Mouse (Mus musculus): Measurements from ENCODE around the gene Npvf. TPM values are rescaled to one million over a fixed set of nuclear protein-coding genes. Genes with fewer than 3 reads are reported as not detected.

The Npvf gene
- total RNA-seq (2021) = not detected

GRCm38 (mm10) chr6:50654356-50654755 is at the start of gene Npvf:
Npvf (minus strand) TSS chr6:50654439.
- intact Hi-C loops (cut with DNase I) = no loop called here
- DNase-seq (ENCODE audit: low spot score in 2 of 2) = no peak

GRCm38 (mm10) chr6:50689121-50689815 is 35.0 kb upstream of the Npvf start:
- intact Hi-C loops (cut with DNase I) = no loop called here
- DNase-seq (ENCODE audit: low spot score in 2 of 2) = peak; percentile 19 to 30

- DNase-seq (ENCODE audit: low spot score in 2 of 2) = peak in 1 of 2 experiments; percentile 70
- intact Hi-C loops (cut with DNase I) = no loop called here
Measured at GRCm38 (mm10) chr6:50684646-50685415, 30.6 kb upstream of the Npvf start.

GRCm38 (mm10) chr6:50681491-50681890 is 27.3 kb upstream of the Npvf start:
- intact Hi-C loops (cut with DNase I) = no loop called here
- DNase-seq (ENCODE audit: low spot score in 2 of 2) = no peak

- intact Hi-C loops (cut with DNase I) = no loop called here
- no peak for DNase-seq (ENCODE audit: low spot score in 2 of 2)
Measured at GRCm38 (mm10) chr6:50680224-50681215, 26.3 kb upstream of the Npvf start.

- no peak for DNase-seq (ENCODE audit: low spot score in 2 of 2)
Measured at GRCm38 (mm10) chr6:50679486-50679828, 25.2 kb upstream of the Npvf start.

GRCm38 (mm10) chr6:50678826-50679485 is 24.7 kb upstream of the Npvf start:
- intact Hi-C loops (cut with DNase I) = loop anchor here (1.0 to 5.0 kb wide), 3 partner anchors 127 to 488 kb away; no protein-coding TSS in a partner anchor
- peak; percentile 80 to 87 for DNase-seq (ENCODE audit: low spot score in 2 of 2)

More at GRCm38 (mm10) chr6:50679486-50679828, 25.2 kb upstream of the Npvf start:
- intact Hi-C loops (cut with DNase I) = loop anchor here (1.0 to 5.0 kb wide), 3 partner anchors 127 to 488 kb away; no protein-coding TSS in a partner anchor

GRCm38 (mm10) chr6:50671191-50671590 is 17.0 kb upstream of the Npvf start:
- intact Hi-C loops (cut with DNase I) = no loop called here
- DNase-seq (ENCODE audit: low spot score in 2 of 2) = no peak

GRCm38 (mm10) chr6:50666937-50667336 is 12.7 kb upstream of the Npvf start:
- DNase-seq (ENCODE audit: low spot score in 2 of 2) = no peak
- intact Hi-C loops (cut with DNase I) = no loop called here

GRCm38 (mm10) chr6:50665020-50665419 is 10.8 kb upstream of the Npvf start:
- intact Hi-C loops (cut with DNase I) = no loop called here
- no peak for DNase-seq (ENCODE audit: low spot score in 2 of 2)

GRCm38 (mm10) chr6:50664193-50664592 is 10.0 kb upstream of the Npvf start:
- no peak for DNase-seq (ENCODE audit: low spot score in 2 of 2)
- intact Hi-C loops (cut with DNase I) = no loop called here

- intact Hi-C loops (cut with DNase I) = no loop called here
- DNase-seq (ENCODE audit: low spot score in 2 of 2) = no peak
Measured at GRCm38 (mm10) chr6:50662925-50663583, 8.8 kb upstream of the Npvf start.

GRCm38 (mm10) chr6:50661729-50662128 is 7.5 kb upstream of the Npvf start:
- intact Hi-C loops (cut with DNase I) = no loop called here
- DNase-seq (ENCODE audit: low spot score in 2 of 2) = no peak

- DNase-seq (ENCODE audit: low spot score in 2 of 2) = no peak
- intact Hi-C loops (cut with DNase I) = no loop called here
Measured at GRCm38 (mm10) chr6:50658466-50658865, 4.2 kb upstream of the Npvf start.

- intact Hi-C loops (cut with DNase I) = no loop called here
Measured at GRCm38 (mm10) chr6:50658018-50658417, 3.8 kb upstream of the Npvf start.

GRCm38 (mm10) chr6:50656426-50656825 is 2.2 kb upstream of the Npvf start:
- no peak for DNase-seq (ENCODE audit: low spot score in 2 of 2)
- intact Hi-C loops (cut with DNase I) = no loop called here

More at GRCm38 (mm10) chr6:50658018-50658417, 3.8 kb upstream of the Npvf start:
- DNase-seq (ENCODE audit: low spot score in 2 of 2) = no peak

GRCm38 (mm10) chr6:50655925-50656324 is 1.7 kb upstream of the Npvf start:
- no peak for DNase-seq (ENCODE audit: low spot score in 2 of 2)
- intact Hi-C loops (cut with DNase I) = no loop called here

GRCm38 (mm10) chr6:50647656-50648055 is 6.6 kb downstream of the Npvf start:
- intact Hi-C loops (cut with DNase I) = no loop called here
- no peak for DNase-seq (ENCODE audit: low spot score in 2 of 2)

GRCm38 (mm10) chr6:50646659-50647058 is 7.6 kb downstream of the Npvf start:
- no peak for DNase-seq (ENCODE audit: low spot score in 2 of 2)
- intact Hi-C loops (cut with DNase I) = no loop called here
